Mouse (Mus musculus): ENCODE measurements around the gene Wbp1. TPM values are rescaled to one million over a fixed set of nuclear protein-coding genes. Genes with fewer than 3 reads are reported as not detected.

The Wbp1 gene
- total RNA-seq, 2 experiments from 2014 or later: 35.4 to 35.8 TPM

- intact Hi-C loops (cut with DNase I): no loop called here
- DNase-seq: no peak
These were observed 2.3 kb downstream of the Wbp1 start for GRCm38 (mm10) chr6:83118825-83119733.

- intact Hi-C loops (cut with DNase I): no loop called here
These were observed 3.0 kb downstream of the Wbp1 start for GRCm38 (mm10) chr6:83118369-83118768.

GRCm38 (mm10) chr6:83117616-83118015 is 3.7 kb downstream of the Wbp1 start:
- no peak for DNase-seq
- intact Hi-C loops (cut with DNase I): no loop called here

More at GRCm38 (mm10) chr6:83118369-83118768, 3.0 kb downstream of the Wbp1 start:
- DNase-seq: no peak

GRCm38 (mm10) chr6:83117165-83117438 is 4.3 kb downstream of the Wbp1 start:
- intact Hi-C loops (cut with DNase I): no loop called here
- no peak for DNase-seq

GRCm38 (mm10) chr6:83116373-83117164 is 4.8 kb downstream of the Wbp1 start:
- intact Hi-C loops (cut with DNase I): no loop called here

GRCm38 (mm10) chr6:83115682-83116372 is 5.5 kb downstream of the Wbp1 start:
- intact Hi-C loops (cut with DNase I): loop anchor here (2.0 kb wide), 1 partner anchor 45 kb away; no protein-coding TSS in a partner anchor
- DNase-seq: no peak

More at GRCm38 (mm10) chr6:83116373-83117164, 4.8 kb downstream of the Wbp1 start:
- DNase-seq: no peak

GRCm38 (mm10) chr6:83115011-83115671 is 6.2 kb downstream of the Wbp1 start, which contains the start of gene Mogs:
TSS of gene Mogs (plus strand) at chr6:83115496.
- intact Hi-C loops (cut with DNase I): loop anchor here (2.0 kb wide), 1 partner anchor 46 kb away; no protein-coding TSS in a partner anchor

GRCm38 (mm10) chr6:83111510-83112136 is 9.7 kb downstream of the Wbp1 start:
- intact Hi-C loops (cut with DNase I): no loop called here
- no peak for DNase-seq

More at GRCm38 (mm10) chr6:83115011-83115671, 6.2 kb downstream of the Wbp1 start, which contains the start of gene Mogs:
- peak; percentile 87 to 92 for DNase-seq

GRCm38 (mm10) chr6:83108762-83109668 is 12.3 kb downstream of the Wbp1 start, which contains the start of gene Mrpl53:
TSS of gene Mrpl53 (plus strand) at chr6:83109040.
- intact Hi-C loops (cut with DNase I): no loop called here
- peak; percentile 75 to 83 for DNase-seq

GRCm38 (mm10) chr6:83107566-83108400 is 13.6 kb downstream of the Wbp1 start:
- intact Hi-C loops (cut with DNase I): no loop called here
- peak; percentile 70 to 72 for DNase-seq

GRCm38 (mm10) chr6:83104158-83104557 is 17.2 kb downstream of the Wbp1 start:
- no peak for DNase-seq
- intact Hi-C loops (cut with DNase I): no loop called here

- no peak for DNase-seq
- intact Hi-C loops (cut with DNase I): no loop called here
These were observed 18.2 kb downstream of the Wbp1 start for GRCm38 (mm10) chr6:83103130-83103650.

- peak; percentile 38 to 57 for DNase-seq
- intact Hi-C loops (cut with DNase I): loop anchor here (2.0 kb wide), 1 partner anchor 105 kb away; no protein-coding TSS in a partner anchor
These were observed 19.4 kb downstream of the Wbp1 start for GRCm38 (mm10) chr6:83101688-83102556.

GRCm38 (mm10) chr6:83101316-83101687 is 20.1 kb downstream of the Wbp1 start, which contains the start of the genes Ccdc142 and Gm42688:
TSS of gene Ccdc142 (plus strand) at chr6:83101601.
TSS of gene Gm42688 (plus strand) at chr6:83101617.
- peak; percentile 81 to 83 for DNase-seq
- intact Hi-C loops (cut with DNase I): loop anchor here (2.0 kb wide), 1 partner anchor 105 kb away; no protein-coding TSS in a partner anchor

GRCm38 (mm10) chr6:83098411-83098810 is 22.9 kb downstream of the Wbp1 start:
- intact Hi-C loops (cut with DNase I): no loop called here
- no peak for DNase-seq

- intact Hi-C loops (cut with DNase I): no loop called here
- no peak for DNase-seq
These were observed 25.4 kb downstream of the Wbp1 start for GRCm38 (mm10) chr6:83095968-83096367.

Measured in gastrocnemius, postnatal 36 days (tissue).